Mouse (Mus musculus): ENCODE results near the gene Rgp1.
"Not testable (repeated sequence)": the region's sequence is repeated elsewhere in the genome, so short reads cannot be mapped to it uniquely, and the experiment has no call there.

The Rgp1 gene

DNA sequence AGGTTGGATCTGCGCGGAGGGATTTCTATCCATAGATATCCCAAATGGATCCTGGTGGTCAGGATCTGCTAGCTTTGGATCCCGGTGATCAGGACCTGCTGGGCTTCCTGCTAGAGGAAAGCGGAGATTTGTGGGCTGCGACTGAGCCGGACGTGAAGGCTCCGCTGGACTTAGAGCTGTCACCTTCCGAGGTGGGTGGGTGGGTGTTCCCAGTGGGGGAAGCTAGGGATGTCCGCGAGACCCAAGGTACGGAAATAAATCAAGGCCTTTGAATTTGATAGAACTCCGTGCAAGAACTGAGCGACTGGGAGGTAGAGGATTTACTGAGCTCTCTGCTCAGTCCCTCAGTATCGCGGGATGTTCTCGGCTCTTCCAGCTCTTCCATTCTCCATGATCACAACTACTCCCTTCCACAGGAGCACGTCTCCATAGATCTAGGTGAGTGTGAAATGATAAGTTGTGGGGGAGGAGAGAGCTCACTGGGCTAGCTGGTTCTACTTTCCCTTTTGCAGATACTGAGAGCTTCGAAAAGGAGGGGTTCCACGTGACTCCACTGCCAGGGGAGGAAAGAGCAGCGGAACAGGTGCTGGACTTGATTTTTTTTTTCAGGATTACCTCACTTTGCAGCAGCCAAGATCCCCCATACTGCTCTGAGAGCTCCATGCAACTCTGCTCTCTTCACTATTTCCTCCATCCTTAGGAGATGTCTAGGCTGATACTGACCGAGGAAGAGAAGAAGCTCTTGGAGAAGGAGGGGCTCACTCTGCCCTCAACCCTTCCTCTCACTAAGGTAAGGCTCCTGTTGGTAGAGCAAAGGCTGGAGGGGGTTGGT is 15.5 kb upstream of the Rgp1 start:
- no peak for DNase-seq

DNA sequence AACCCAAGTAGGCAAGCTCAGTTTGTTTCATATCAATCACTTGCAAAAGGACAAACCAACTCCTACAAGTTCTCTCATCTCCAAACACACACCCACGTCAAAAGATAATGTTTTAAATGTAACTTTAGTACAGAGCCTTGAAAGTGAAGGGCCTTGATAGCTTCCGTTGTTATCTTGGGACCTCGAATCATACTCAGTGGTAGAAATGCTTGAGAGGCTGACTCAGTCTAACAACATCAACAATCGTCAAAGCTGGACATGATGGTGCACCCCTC is 15.0 kb upstream of the Rgp1 start:
- DNase-seq = no peak

DNA sequence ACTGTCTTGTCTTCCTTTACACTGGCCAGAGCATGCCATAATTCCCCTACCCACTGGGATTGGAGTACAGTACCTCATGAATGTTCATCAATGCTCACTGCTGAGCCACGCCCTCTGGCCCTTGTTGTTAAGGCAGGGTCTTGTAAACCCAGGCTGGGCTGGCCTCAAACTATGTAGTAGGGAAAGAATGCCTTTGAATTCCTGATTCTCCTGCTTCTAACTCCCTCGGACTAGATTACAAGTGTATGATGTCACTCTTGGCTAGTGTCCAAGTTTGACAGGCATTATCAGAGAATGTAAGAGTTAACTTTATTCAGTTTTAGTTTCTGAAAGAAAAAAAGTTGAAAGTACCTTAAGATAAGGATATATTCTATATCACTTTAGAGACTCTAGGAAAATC is 14.3 kb upstream of the Rgp1 start:
- DNase-seq = no peak

DNA sequence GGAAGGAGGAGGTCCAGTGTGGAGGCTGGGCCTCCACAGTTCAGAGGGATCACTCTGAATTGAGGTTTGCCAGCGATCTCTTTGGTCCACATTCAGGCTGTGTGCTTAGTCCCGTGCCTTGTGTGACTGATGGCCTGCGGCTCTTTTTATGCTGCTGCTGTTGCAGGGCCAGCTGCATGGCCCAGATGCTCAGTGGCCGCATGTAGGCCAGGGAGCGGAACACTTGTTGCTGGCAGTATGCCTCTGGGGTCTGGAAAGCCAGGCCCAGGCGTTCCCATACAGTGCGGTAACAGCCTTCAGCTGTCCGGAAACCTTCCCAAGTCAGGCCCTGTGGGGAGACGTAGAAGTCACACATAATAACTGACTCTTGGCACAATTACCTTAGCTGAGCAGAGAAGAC is 11.4 kb upstream of the Rgp1 start:
- DNase-seq = no peak

DNA sequence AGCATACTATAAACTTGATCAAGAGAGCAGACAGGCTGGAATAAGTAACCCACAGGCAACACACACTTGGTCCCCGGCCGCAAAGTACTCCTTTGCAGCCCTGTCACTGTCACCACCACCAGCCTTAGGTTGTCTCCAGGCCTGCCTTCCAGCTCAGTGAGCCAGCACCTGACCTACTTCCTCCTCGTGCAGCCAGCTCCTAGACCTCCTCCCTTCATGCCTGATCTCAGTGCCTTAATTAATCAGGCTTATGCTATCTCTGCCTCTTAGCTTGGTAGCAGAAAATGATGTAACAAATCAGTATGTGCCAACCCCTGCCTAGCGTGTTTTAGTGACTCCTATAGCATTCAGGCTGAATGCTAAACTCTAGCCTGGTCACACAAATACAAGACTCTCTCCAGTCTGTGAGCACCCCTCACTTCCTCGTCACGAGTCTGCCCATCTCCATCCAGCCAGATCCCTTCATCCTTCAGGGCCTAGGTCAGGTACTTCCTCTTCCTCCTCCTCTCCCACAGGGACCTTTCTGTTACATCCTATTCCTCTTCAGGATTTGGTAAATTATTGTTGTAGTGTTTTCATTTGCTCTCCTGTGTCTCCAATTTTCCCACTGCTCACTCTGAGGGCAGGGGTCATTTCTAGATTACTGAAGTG is 7.0 kb upstream of the Rgp1 start:
- no peak for DNase-seq

DNA sequence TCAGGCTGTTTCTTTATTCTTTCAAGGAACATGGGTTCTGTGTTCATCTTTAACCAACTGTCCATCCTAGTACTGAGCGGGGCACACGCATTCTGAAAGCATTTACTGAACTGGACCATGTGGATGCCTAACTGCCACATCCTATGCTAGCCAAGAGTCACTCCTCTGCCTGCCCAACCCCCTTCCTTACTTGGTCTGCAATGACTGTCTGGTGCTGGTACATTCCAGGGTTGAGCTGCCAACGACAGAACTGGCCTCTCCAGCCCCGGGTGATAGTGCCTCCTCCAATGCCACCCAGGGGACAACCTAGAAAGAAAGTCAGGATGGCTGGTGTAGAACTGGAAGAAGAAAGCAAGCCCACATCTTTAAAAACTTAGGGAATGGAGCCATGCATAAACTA is 5.0 kb upstream of the Rgp1 start:
- DNase-seq = no peak

DNA sequence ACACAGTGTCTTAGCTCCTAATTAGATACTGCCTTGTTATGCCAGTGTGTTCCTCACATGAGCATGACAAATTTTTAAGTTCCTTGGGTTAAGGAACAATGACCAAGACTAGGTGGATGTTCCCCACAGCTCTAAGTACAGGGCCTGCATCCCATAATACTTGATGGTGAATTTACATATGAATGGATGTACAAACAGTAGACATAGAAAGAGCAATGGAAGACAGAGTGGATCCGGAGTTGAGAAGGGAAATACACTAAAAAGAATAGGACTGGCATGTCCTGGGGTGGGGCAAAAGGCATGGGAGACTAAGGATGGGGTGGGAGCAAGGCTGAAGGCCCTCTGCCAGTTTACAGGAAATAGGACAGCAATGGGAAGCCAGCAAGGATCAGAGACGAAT is 3.2 kb upstream of the Rgp1 start:
- no peak for DNase-seq

DNA sequence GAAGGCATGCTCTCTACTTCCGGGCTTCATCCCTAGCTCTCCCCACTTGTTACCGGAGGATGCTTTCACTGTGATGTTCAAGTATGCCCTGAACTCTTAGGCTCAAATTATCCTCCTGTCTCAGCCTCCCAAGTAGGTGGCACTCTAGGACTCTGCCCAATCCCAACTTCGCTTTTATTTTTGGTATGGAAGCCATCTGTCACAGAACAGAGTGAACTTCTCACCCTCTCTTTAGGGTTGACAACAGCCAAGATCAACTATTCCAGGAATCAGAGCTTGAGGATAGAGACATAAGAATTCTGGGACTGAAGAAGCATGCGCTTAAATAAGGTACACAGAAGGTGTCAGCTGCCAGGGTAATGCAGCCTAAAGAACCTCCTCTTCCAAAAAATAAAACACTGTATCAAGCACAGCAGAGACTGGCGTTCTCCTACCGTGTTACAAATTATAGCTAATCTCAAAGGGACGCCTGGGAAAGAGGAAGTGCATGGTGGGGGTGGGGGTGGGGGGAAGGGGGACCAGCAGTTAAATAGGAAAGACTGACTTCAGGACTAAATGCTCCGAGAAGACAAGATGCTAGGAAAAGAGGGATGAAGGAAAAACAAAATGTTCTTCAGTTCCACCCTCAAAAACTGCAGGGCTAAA is 1.2 kb upstream of the Rgp1 start:
- no peak for DNase-seq

DNA sequence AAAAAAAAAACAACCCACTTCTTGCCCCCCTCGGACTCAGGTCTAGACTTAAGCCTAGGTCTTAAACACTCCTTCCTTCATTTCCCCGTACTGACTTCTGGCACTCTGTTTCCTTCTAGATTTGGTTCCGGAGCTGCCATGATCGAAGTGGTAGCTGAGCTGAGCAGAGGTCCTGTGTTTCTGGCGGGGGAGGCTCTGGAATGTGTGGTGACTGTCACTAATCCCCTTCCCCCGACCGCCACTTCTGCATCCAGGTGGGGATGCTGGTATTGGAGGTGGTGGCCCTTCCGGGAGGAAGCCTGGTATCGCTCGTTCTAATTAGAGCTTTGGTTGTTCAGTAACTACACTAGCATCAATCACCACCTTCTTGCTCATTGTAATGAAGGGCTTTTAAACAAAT is 741 bp downstream of the Rgp1 start:
- DNase-seq = no peak

DNA sequence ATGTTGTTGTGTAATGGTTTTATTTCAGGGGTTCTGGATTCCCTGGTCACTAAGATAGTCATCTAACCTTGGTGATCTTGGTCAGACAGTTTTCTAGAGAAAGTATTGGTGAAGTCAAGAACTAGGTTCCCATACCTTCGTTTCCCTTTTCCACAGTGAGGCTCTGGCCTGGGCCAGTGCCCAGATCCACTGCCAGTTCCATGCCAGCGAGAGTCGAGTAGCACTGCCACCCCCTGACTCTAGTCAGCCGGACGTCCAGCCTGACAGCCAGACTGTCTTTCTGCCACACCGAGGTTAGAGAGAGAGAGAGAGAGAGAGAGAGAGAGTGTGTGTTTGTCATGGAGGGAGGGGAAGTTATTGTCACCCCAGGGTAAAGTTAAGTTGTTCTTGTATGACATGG is 1.2 kb downstream of the Rgp1 start:
- no peak for DNase-seq

DNA sequence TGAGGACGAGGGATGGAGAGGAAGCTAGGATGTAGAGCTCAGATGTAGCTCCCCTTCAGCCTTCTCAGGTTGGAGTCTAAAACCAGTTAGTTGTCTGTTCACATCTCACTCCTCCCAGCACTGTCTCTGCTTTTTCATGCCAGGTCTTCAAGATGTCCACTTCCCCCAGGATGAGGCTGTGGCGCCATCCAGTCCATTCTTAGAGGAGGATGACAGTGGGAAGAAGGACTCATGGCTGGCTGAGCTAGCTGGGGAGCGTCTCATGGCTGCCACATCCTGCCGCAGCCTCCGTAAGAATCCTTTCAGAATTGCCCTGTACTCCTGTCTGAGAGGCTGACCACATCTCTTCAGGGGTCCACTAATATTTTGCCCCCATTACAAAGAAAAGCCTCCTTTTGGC is 2.2 kb downstream of the Rgp1 start:
- DNase-seq = no peak

DNA sequence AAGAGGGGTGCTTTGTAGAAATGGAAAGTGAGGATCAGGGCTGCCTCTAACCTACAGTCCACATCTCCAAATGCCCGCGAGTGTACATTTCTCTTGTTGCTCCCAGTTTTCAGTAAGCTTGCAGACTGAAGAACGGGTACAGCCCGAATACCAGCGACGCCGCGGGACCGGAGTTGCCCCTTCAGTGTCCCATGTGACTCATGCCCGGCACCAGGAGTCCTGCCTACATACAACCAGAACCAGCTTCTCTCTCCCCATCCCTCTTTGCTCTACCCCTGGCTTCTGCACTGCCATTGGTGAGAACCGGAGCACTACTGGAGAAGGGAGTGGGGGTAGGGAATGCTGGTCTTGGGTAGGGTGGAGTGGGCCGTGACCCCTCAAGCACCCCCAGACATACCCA is 2.9 kb downstream of the Rgp1 start:
- DNase-seq = no peak

DNA sequence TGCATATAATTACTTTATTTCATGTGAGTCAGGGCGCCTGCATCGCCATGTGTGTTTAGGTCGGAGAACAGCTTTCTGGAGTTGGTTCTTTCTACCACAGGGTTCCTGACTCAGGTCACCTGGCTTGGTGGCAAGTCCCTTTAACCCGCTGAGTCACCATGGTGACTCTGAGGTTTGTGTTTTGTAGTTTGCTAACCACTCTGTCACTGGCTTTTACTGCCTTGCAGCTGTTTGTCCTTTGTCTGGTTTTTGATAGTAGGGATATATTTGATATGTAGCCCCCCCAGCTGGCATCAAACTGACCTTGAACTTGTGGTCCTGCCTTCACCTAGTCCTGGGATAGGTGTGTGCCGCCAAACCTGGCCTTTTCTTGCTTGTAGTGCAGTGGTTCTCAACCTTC is 3.7 kb downstream of the Rgp1 start:
- DNase-seq = no peak

DNA sequence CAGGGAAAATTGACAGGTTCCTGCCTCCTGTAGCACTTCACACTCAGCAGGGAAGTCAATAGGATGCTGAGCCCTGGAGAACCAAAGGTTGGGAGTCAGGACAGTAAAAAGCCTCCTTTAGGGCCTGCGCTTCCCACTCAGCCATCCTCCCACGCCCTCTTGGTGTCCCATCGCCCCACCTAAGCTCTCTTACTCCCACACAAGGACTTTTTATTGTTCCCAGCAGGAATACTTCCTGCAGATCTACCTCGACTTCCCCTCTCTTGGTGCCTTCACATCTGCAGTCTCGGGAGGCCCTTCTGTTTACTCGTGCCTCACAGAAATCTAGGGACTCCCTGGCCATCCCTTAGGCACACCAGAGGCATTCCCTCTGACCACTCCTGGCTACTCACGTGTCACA is 4.9 kb downstream of the Rgp1 start:
- no peak for DNase-seq

DNA sequence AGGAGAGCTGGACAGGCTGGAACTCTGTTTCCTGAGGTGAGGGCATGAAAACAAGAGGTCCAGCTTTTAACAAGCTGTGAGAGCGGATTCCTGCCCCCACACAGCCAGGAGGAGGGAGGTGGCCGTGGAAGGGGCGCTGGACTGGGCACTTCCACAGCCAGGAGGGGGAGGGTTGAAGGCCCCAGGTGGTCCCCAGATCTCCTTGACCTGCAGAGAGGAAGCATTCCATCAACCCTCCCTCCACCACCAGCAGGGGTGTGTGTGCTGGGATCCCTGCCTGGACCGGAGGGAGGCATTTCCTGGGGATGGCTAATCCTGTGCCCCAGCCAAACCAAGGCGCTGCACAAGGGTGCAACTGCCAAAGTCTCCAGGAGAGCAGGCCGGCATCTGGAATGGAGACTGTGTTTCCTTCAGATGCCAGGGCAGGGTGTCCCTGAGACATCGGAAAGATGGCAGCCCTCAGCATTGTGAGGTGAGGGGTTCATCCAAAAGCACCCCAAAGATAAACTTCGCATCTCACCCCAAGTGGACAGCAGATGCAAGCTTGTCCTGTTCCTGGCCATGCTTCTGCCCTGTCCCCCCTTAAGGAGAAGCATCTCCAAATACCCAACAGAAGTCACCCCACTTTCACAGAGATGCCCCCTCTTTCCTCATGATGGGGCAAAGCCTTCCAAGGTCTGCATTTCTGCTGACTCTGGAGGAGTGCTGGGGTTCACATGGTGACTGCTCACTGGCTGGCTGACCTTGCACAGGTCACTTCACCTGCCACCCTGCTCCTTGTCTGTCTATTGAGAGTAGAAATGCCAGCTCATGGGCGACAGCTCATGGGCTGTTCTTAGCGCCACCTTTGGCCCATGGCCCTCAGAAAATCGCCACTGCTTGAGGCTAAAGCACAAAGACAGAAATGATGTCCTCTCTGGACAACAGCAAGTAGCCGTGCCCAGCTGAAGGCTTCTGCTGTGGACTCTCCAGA is 6.2 kb downstream of the Rgp1 start, which contains the start of gene Msmp:
Msmp (minus strand) TSS at position 51 of the 973 bp plus-strand sequence.
- DNase-seq = peak; percentile 68

DNA sequence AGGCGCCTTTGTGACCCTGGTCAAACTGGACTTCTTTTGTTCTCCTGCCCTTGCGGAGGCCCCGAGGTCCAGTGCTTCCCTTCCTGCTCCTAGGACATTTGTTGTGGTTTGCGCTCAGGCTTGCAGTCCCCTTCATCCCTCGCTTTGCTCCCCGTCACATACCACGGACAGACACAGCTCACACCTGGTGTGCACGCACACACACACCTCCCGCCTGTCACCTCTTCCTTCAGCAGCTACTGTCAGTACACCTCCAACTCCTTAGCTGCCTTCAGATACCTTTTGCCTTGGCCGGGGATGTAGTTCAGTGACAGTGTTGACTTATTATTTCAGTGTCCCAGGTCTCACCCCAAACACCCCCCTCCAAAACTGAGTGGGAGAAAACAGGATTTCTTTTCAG is 7.2 kb downstream of the Rgp1 start:
- no peak for DNase-seq

DNA sequence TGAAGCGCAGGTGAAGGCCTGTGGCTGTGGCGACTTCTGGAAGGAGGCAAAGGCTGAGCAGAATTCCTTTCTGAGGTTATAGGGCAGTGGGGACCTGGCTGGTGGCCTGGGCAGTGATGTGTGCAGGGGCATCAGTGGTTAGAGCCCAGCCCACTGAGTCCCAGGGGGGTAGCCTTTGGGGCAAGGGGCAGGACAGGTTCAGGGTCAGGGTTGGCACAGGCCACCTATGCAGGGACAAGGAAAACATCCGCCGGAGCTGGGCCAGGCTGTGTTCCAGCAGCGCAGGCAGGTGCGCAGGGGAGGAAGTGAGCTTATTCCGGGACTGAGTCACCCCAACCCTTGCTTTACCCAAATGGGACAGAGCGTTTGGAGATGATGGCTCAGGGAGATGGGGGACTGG is 7.9 kb downstream of the Rgp1 start:
- DNase-seq = peak; percentile 78

DNA sequence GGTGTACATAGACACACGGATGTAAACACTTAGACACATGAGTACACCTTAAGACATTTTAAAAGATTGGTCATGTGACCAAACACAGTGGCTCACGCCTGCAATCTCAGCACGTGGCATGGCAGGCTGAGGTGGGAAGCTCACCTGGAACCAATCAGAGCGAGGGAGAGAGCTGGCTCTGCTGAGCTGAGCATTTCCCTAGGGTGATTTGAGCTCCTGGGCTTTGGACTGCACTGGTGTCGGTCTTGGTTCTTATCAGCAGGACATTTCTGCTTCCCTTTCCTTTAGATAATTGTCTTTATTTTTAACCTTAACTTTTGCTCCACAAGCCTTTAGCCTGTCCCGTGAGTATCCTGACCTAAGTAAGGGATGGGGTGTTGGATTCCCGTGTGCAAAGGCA is 9.2 kb downstream of the Rgp1 start:
- peak; percentile 35 for DNase-seq

DNA sequence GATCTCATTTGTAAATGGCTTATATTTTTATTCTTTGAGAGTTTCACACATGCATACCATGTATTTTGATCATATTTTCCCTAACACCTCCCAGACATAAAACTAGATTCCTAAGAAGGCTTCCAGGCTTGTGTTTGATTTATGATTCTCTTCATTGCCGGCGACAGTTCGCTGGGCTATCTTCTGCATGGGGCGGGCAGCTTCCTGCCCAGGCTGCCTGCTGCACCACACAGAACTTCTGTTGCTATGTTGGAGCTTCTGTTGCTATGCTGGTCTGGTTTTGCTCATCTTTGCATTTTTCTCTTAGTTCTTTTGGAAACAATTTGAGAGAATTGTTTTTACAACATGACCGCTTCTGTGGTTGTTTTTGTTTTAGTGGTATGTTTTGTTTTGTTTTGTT is 13.0 kb downstream of the Rgp1 start:
- no peak for DNase-seq

DNA sequence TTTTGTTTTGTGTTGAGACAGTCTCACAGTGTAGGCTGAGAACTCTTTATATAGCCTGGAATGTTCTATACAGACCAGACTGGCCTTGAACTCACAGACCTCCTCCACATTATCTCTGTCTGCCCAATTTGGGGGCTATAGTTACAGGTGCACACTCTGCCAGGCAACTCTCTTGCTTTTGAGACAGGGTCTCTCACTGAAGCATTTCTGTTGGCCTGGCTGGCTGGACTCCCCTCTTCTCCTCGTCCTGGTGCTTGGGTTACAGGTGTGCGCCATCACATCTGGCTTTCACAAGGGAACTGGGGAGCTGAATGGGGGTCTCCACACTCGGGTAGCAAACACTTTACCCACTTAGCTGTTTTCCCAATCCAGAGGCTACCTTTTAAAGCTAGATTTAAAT is 13.4 kb downstream of the Rgp1 start:
- no peak for DNase-seq

DNA sequence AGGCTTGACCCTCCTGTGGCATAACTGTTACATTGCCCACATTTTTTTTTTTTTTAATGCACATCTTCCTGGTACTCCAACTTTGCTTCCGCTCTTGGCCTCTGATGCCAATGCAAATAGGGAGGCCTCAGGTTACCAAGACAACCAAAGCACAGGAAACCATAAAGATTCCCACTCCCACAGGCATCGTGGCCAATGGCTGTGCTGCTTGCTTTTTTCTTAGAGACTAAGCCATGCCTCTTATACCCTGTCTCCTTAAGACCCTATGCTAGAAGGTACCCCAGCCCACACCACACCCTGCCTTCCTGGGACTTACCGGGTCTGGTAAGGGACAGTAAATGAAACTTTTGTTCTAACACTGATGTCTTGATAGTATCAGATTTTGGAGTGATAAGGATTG is 14.9 kb downstream of the Rgp1 start:
- DNase-seq = no peak

DNA sequence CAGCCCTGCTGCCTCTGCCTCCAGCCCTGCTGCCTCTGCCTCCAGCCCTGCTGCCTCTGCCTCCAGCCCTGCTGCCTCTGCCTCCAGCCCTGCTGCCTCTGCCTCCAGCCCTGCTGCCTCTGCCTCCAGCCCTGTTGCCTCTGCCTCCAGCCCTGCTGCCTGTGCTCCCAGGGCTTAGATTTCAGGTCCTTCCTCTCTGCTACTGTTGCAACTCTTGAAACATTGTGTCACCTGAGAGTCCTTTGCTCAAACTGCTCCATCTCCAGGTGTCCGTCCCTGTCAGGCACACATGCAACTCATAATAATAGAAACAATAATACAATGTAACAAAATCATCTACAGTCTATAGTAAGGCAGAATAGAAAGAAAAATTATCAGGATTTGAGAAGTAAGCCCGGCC is 18.1 kb downstream of the Rgp1 start:
- DNase-seq = not testable (repeated sequence)

DNA sequence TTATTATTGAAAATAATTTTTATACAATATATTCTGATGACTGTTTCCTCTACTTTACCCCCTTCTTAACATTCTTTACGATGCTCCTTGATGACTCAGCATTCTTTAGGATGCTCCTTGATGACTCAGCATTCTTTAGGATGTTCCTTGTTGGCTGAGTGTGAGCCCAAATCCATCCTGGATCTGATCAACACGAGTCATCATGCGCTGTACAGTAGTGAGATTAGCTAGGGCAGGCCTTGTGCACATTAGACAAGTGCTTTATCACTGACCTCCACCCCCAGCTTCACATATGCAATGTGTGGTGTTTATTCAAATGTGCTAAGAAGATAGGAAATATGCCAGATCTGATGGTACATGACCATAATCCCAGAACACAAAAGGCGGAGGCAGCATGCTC is 19.7 kb downstream of the Rgp1 start:
- no peak for DNase-seq
